Mouse (Mus musculus) kidney, postnatal 36 days (tissue): Measurements from ENCODE around the gene Fbxw24.
"Not testable (repeated sequence)": the region's sequence is repeated elsewhere in the genome, so short reads cannot be mapped to it uniquely, and the experiment has no call there.

Experiments used
- DNase-seq, 2 experiments: peaks; one replicate each; pipeline ENCODE4 v3.0.0; 2021 to 2022; ENCODE audit warnings: mixed read lengths in 2 of 2

The Fbxw24 gene

DNA sequence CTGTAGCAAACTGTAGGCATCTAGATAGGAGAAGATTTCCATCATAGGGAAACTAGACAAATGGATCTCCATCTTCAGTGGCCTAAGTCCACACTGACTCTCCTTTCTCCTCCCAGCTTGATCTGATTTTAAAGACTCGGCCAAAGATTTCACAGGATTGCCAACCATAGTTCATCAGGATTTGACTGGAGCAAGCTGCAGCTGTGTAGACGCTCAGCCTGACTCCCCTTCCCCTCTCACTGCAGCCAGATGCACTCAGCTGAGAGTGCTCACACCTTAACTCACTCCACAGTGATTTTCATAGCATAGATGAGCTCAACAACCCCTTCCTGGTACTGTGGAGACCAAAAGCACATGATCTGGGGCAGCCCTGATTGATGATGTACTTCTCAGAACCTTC lies at the start of gene Fbxw24:
Gene Fbxw24, minus strand, starts transcription at position 101 of the 400 bp plus-strand sequence.
- not testable (repeated sequence) for DNase-seq

DNA sequence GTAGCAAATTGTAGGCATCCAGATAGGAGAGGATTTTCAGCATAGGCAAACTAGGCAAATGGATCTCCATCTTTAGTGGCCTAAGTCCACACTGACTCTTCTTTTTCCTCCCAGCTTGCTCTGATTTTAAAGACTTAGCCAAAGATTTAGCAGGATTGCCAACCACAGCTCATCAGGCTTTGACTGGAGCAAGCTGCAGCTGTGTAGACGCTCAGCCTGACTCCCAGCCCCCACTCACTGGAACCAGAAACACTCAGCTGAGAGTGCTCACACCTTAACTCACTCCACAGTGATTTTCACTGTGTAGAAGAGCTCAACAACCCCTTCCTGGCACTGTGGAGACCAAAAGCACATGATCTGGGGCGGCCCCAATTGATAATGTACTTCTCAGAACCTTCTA lies 38.7 kb upstream of the Fbxw24 start, which contains the start of gene Fbxw25:
Gene Fbxw25, minus strand, starts transcription at position 101 of the 400 bp plus-strand sequence.
- DNase-seq: not testable (repeated sequence)

DNA sequence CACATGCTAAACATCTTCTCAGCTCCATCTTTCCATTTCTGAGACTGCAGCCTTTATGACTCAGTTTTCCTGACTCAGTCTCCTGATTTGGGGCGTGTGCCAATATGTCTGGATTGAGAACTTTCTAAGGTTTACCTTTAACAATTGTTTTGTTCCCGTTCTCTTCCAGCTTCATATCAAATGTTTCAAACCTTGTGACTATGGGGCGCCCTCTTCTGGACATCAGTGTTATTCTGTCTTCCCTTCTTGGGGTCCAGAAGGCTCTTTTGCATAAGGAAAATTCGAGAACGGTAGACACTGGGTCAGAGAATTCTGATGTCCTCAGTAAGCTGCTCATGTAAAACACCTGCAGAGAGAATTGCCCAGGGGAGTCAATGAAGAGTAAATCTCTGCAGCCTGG lies 19.0 kb downstream of the Fbxw24 start:
- peak; percentile 48 to 80 for DNase-seq

DNA sequence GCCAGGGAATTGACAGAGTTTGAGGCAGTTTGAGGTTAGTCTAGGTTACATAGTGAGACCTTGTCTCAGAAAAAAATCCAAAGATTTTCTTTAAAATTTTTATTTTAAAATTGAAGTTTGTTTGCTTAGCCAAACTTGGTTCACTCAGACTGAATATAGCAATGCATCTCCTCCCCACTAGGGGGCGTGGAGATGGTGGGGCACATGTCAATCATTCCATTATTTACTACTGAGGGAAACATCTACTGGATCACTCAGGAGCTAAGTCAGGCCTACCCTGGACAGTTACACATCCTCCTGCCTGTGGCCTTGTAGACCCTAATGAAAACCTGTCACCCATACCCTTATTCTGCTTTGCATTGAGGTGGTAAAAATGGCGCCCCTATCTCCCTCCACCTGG lies 23.7 kb downstream of the Fbxw24 start:
- peak in 1 of 2 experiments; percentile 26 for DNase-seq

DNA sequence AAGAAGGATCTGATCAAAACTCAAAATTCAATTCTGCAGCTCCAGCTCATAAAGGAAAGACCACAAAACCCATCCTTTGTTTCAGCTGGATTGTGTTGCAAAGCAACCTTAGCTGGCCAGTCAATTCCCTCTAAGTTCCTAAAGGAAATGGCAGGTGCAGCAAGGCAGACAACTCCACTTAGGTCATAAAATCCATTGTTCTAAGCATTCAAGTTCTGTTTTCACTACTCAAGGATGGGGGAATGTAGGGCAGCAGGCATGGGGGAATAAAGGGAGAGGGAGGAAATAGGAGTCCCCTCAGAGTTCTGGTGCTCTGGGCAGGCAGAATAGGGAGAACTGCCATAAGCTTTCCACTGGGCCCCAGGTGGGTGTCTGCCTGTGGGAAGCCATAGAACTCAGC lies 28.6 kb downstream of the Fbxw24 start:
- no peak for DNase-seq

DNA sequence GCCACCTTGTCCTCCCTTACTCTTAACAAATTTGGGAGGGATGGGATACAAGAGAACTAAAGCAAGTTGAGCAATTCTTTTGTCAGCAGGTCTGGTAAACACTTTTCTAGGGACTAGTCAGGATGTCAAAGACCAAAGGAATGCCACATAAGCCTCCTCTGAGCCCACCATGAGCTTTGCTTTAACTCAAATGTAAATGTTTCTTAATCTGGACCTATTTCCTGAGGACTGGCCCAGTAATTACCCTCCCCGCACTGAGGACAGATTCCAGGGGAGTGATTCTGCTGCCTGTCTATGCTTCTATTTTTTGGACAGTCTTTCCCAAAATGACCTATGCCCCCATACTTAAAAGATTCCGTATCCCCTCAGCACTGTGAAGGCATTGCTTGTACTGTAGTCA lies 31.0 kb downstream of the Fbxw24 start:
- DNase-seq: no peak

DNA sequence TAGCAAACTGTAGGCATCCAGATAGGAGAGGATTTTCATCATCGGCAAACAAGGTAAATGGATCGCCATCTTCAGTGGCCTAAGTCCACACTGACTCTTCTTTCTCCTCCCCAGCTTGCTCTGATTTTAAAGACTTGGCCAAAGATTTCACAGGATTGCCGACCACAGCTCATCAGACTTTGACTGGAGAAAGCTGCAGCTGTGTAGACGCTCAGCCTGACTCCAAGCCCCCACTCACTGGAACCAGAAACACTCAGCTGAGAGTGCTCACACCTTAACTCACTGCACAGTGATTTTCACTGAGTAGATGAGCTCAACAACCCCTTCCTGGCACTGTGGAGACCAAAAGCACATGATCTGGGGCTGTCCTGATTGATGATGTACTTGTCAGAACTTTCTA lies 57.7 kb downstream of the Fbxw24 start, which contains the start of gene Fbxw15:
Gene Fbxw15, minus strand, starts transcription at position 101 of the 400 bp plus-strand sequence.
- not testable (repeated sequence) for DNase-seq

DNA sequence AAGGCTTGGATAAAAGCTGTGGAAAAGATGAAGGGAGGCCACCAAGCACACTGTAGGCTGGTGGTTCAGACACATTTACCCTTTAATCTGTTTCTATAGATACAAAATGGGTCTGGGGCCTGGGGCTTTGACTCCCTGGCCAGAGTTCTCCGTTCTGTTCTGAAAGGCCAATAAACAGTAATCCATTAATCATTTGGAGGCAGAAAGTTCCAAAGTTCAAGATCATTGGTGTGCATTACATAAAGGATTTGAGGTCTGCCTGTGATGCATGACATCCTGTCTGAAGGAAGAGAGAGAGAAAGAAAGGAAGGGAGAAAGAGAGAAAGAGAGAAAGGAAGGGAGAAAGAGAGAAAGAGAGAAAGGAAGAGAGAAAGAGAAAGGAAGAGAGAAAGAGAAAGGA lies 60.3 kb downstream of the Fbxw24 start:
- peak; percentile 22 to 62 for DNase-seq

DNA sequence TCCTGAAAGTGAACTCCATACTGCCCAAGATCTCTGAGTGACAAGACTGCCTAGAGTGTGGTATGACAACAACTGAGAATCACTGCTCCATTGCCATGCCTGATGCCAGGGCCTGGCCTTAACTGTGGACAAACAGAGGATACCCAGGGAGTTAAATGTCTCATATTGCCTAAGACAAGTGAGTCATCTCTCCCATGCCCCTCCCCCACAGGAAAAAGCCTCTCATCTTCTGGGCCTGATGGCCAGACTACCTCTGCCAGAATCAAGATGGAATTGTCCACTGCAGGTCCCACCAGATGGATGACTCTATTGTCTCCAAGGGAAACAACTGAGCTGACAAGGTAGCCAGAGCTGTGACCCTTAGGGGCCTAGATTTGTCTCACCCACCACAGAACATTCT lies 63.8 kb downstream of the Fbxw24 start:
- DNase-seq: not testable (repeated sequence)

DNA sequence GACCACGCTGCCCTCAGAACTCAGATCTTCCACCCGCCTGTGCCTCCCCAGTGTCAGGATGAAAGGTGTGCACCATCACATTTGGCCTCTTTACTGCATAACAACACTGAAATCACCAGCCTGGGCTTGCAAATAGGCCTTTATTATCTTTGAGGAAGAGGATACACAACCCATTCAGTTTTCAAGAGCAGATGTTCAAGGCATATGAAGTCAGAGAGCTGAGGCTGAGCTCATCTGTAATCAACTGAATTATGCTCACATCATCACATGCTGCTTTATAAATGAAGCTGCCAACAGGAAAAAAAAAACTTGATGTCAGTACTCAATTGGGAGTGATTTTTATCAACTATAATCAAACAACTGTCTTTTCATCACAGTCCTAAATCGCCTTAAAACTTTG lies 73.4 kb downstream of the Fbxw24 start:
- DNase-seq: no peak
